Mouse (Mus musculus) limb, embryonic 13.5 days (tissue): Measurements from ENCODE around the gene Rpusd3. TPM values are rescaled to one million over a fixed set of nuclear protein-coding genes. Genes with fewer than 3 reads are reported as not detected.

Source experiments
- ATAC-seq: fragments of 200-750 bp; cut with Nextera tagmentation; 2 replicates; pipeline ENCODE4 v1.8.0; 2017; ENCODE audit warnings: low read depth, moderate number of reproducible peaks, moderate TSS enrichment; ENCODE audit not compliant: low FRiP score
- H3K27ac ChIP-seq: fragments of 300-500 bp; sonication (generic); 2 replicates; pipeline ENCODE4 v1.5.1; 2015; ENCODE audit warnings: inconsistent platforms, mild to moderate bottlenecking, moderate library complexity
- H3K27me3 ChIP-seq: fragments of 300-500 bp; sonication (generic); 2 replicates; pipeline ENCODE4 v1.6.1; 2015; ENCODE audit warnings: mild to moderate bottlenecking, inconsistent platforms
- H3K36me3 ChIP-seq: fragments of 300-500 bp; sonication (generic); 2 replicates; pipeline ENCODE4 v1.6.1; 2015; ENCODE audit warnings: inconsistent platforms, mild to moderate bottlenecking, moderate library complexity
- H3K4me1 ChIP-seq: fragments of 300-500 bp; sonication (generic); 2 replicates; pipeline ENCODE4 v1.6.1; 2015; ENCODE audit warnings: inconsistent platforms
- H3K4me2 ChIP-seq: fragments of 300-500 bp; sonication (generic); replicated peaks from 2 replicates; pipeline ENCODE4 v1.6.1; 2015; ENCODE audit warnings: inconsistent platforms, mild to moderate bottlenecking, moderate library complexity
- H3K4me3 ChIP-seq: fragments of 300-500 bp; sonication (generic); 2 replicates; pipeline ENCODE4 v1.5.1; 2015; ENCODE audit warnings: moderate library complexity, mild to moderate bottlenecking, inconsistent platforms
- H3K9ac ChIP-seq: fragments of 300-500 bp; sonication (generic); 2 replicates; pipeline ENCODE4 v1.6.1; 2015; ENCODE audit warnings: mild to moderate bottlenecking, inconsistent platforms
- H3K9me3 ChIP-seq: fragments of 300-500 bp; sonication (generic); 2 replicates; pipeline ENCODE4 v1.6.1; 2016; ENCODE audit warnings: inconsistent platforms
- WGBS: fragments of 180-500 bp; shearing (Covaris S2); methylation state at CpG from one replicate; pipeline ENCODE4 v1.1.7; 2015; 5-methylcytosine and 5-hydroxymethylcytosine counted together
- microRNA-seq: library from miRNA; unstranded; fragments of <30 nt; microRNA quantifications from one replicate; pipeline ENCODE4, GENCODE M21; 2016
- polyA plus RNA-seq: library from polyadenylated mRNA; unstranded; fragments of >200 nt; fragmentation: Nextera tagmentation; extraction: Ambion mirVana; gene quantifications from 2 replicates; pipeline ENCODE4 v1.2.1, GENCODE M21; 2015

The Rpusd3 gene
- polyA plus RNA-seq, 1 experiment from 2014 or later = 27.1 TPM

DNA sequence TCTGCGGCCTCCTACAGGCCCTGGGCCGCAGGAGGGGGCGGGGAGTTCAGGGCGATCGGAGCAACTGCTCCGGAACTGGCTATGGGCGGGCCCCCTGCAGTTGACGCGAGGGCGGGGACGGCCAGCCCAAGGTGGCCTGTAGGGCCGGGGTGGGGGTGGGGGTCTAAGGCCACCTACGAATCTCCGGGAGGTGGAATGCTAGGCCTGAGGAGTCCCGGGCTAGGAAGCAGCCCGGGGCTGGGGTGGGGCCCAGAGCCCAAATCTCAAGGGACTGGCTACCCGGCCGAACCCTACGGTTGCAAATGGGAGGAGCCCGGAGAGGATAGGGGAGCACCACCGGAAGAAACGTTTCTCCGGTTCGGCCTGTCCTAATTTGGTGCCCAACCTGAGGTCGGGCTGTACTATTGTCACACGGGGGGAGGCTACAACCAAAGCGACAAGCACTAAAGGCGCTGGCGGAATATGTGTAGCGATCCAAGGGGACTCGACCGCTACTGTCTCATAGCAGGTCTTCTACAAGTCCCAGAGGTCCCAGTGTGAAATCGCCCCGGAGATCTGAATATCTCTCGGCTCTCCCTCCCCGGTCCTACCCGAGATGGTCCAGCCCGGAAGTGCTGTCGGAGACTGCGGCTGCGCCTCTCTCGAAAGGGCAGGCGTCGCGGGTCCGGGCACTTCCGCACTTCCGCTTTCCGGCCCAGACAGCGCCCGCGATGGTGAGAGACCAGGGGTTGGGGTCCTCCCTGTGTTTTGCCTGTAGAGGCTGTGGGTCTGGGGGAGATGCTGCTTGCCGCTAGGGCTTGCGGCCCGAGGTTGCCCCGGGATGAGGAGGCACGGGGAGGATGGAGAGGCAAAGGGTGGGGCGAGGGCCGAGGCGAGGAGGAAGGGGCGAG lies 41.4 kb downstream of the Rpusd3 start, which contains the start of the genes Tada3 and Arpc4:
Gene Tada3, minus strand, starts transcription at position 388 of the 890 bp plus-strand sequence.
Gene Arpc4, plus strand, starts transcription at position 620 of the 890 bp plus-strand sequence.
- Histone ChIP-seq H3K9me3 (no peaks in the 10 kb centered on the region), H3K36me3 (peaks cover 58% of the 10 kb centered on the region), H3K27ac (peak within 1 kb of the TSS; percentile 90), H3K4me1 (peaks cover 18% of the 10 kb centered on the region), H3K9ac (peak within 1 kb of the TSS; percentile 97), H3K27me3 (no peaks in the 10 kb centered on the region), H3K4me3 (peak within 1 kb of the TSS; percentile 99), H3K4me2 (peak within 1 kb of the TSS; percentile 96)
- ATAC-seq = peak; percentile 96
- WGBS = under 1% methylated on average over 60 of the region's 61 CpGs

DNA sequence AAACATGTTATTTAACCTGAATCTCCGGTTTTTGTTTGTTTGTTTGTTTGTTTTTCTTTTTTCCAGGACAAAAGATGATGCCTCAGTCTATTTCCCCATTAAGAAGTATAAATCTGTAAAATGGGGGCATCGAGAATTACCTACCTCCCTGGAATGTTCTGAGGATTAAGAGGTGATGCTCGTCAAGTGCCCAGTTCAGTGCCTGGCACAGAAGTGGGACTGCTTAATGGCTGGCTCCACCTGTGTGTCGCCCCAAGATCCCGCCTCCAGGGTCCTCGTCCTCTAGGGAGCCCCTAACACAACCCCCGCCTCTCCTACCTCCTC lies 42.0 kb downstream of the Rpusd3 start:
- no peak for ATAC-seq
- Histone ChIP-seq H3K9me3 (no peaks in the 10 kb centered on the region), H3K4me1 (peaks cover 18% of the 10 kb centered on the region), H3K36me3 (peaks cover 58% of the 10 kb centered on the region), H3K4me3 (peak overlapping the region; percentile 99), H3K4me2 (peak overlapping the region; percentile 96), H3K27me3 (no peaks in the 10 kb centered on the region), H3K27ac (peak overlapping the region; percentile 90), H3K9ac (peak overlapping the region; percentile 97)
- WGBS = 9% methylated on average over 7 of the region's 7 CpGs

- 88% methylated on average over 4 of the region's 4 CpGs for WGBS
- Histone ChIP-seq H3K4me3 (no peak overlapping the region), H3K4me2 (no peak overlapping the region), H3K4me1 (peaks cover 6% of the 10 kb centered on the region), H3K36me3 (peaks cover 74% of the 10 kb centered on the region), H3K27me3 (no peaks in the 10 kb centered on the region), H3K27ac (no peak overlapping the region), H3K9ac (no peak overlapping the region), H3K9me3 (no peaks in the 10 kb centered on the region)
- no peak for ATAC-seq
Measured at GRCm38 (mm10) chr6:113373491-113373890, 45.6 kb downstream of the Rpusd3 start.

GRCm38 (mm10) chr6:113370194-113370929 lies 48.8 kb downstream of the Rpusd3 start:
- Histone ChIP-seq H3K27ac (no peak overlapping the region), H3K4me2 (no peak overlapping the region), H3K4me1 (no peaks in the 10 kb centered on the region), H3K9me3 (no peaks in the 10 kb centered on the region), H3K36me3 (peaks cover 88% of the 10 kb centered on the region), H3K27me3 (no peaks in the 10 kb centered on the region), H3K4me3 (no peak overlapping the region), H3K9ac (no peak overlapping the region)
- 94% methylated on average over 20 of the region's 20 CpGs for WGBS
- no peak for ATAC-seq

GRCm38 (mm10) chr6:113368577-113368976 lies 50.6 kb downstream of the Rpusd3 start:
- H3K27me3 ChIP-seq = no peaks in the 10 kb centered on the region
- no peak overlapping the region for H3K9ac ChIP-seq
- H3K4me2 ChIP-seq = no peak overlapping the region
- 88% methylated on average over 5 of the region's 5 CpGs for WGBS
- no peaks in the 10 kb centered on the region for H3K4me1 ChIP-seq
- no peaks in the 10 kb centered on the region for H3K9me3 ChIP-seq
- H3K27ac ChIP-seq = no peak overlapping the region
- H3K4me3 ChIP-seq = no peak overlapping the region
- no peak for ATAC-seq
- peaks cover 71% of the 10 kb centered on the region for H3K36me3 ChIP-seq

- Histone ChIP-seq H3K27me3 (no peaks in the 10 kb centered on the region), H3K9me3 (no peaks in the 10 kb centered on the region), H3K36me3 (peaks cover 66% of the 10 kb centered on the region), H3K27ac (no peak overlapping the region), H3K4me1 (no peaks in the 10 kb centered on the region), H3K4me2 (no peak overlapping the region), H3K9ac (no peak overlapping the region), H3K4me3 (no peak overlapping the region)
- 85% methylated on average over 7 of the region's 7 CpGs for WGBS
- no peak for ATAC-seq
Measured at GRCm38 (mm10) chr6:113368124-113368523, 51.0 kb downstream of the Rpusd3 start.

DNA sequence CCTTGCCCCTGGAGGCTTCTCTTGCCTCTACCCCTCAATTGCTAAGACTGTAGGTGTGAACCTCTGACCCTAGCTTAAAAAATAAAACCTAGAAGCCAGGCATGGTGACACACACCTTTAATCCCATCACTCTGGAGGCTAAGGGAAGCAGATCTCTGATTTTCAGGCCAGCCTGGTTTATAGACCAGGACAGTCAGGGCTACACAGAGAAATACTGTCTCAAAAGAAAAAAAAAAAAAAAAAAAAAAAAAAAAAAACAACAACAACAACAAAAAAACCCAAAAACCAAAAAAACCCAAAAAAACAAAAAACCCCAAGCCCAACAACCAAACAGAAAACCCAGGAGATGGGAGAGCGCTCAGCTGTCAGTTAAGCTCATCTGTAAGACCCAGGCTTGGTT lies 51.6 kb downstream of the Rpusd3 start:
- 96% methylated on average over 1 of the region's 1 CpGs for WGBS

DNA sequence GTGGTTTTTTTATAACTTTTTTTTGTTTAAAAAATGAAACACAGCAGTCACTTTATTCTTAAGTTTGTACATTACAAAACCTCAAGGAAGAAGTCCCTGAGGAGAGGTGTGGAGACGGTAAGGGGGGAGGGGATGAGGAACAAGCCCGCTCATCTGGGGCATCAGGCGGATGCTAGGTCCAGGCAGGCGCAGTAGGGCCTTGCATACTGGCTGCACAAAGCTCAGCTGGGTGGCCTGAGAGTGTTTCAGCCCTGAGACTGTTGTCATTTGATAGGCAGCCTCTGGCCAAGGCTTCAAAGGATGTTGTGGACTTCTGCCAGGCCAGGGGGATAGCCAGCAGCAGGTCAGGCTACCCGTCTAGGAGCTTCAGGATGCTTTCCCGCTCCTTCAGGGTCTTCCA lies 52.5 kb downstream of the Rpusd3 start:
- H3K9ac ChIP-seq = no peak overlapping the region
- H3K27me3 ChIP-seq = no peaks in the 10 kb centered on the region
- H3K4me1 ChIP-seq = no peaks in the 10 kb centered on the region
- peaks cover 52% of the 10 kb centered on the region for H3K36me3 ChIP-seq
- no peak for ATAC-seq
- 90% methylated on average over 6 of the region's 6 CpGs for WGBS
- no peak overlapping the region for H3K4me3 ChIP-seq
- no peak overlapping the region for H3K27ac ChIP-seq
- H3K9me3 ChIP-seq = no peaks in the 10 kb centered on the region
- no peak overlapping the region for H3K4me2 ChIP-seq

More for the DNA sequence above, 51.6 kb downstream of the Rpusd3 start:
- ATAC-seq = no peak
- Histone ChIP-seq H3K4me3 (no peak overlapping the region), H3K4me1 (no peaks in the 10 kb centered on the region), H3K27me3 (no peaks in the 10 kb centered on the region), H3K27ac (no peak overlapping the region), H3K9me3 (no peaks in the 10 kb centered on the region), H3K36me3 (peaks cover 61% of the 10 kb centered on the region), H3K9ac (no peak overlapping the region), H3K4me2 (no peak overlapping the region)

Small RNAs within 50 kb of the gene (microRNA-seq; reads per million reads assigned to microRNA genes)
- gene Gm24387 = not detected

Other genes with a start within 250 kb of the Rpusd3 start
- gene Lhfpl4, start 224.0 kb downstream of the Rpusd3 start, polyA plus RNA-seq = 0.80 and 1.1 TPM in 2 replicates
- gene Mtmr14, start 181.5 kb downstream of the Rpusd3 start, polyA plus RNA-seq = 34.8 and 37.8 TPM in 2 replicates
- 0.32 and 0.38 TPM in 2 replicates for gene Cpne9, start 137.0 kb downstream of the Rpusd3 start, polyA plus RNA-seq
- gene Brpf1, start 112.2 kb downstream of the Rpusd3 start, polyA plus RNA-seq = 19.2 and 19.3 TPM in 2 replicates
- gene Ogg1, start 92.4 kb downstream of the Rpusd3 start, polyA plus RNA-seq = 14.7 and 15.7 TPM in 2 replicates
- 97.9 and 100 TPM in 2 replicates for gene Camk1, start 75.4 kb downstream of the Rpusd3 start, polyA plus RNA-seq
- gene Tada3, start 41.5 kb downstream of the Rpusd3 start, polyA plus RNA-seq = 44.8 and 46.8 TPM in 2 replicates
- gene Arpc4, start 41.2 kb downstream of the Rpusd3 start, polyA plus RNA-seq = 384 and 391 TPM in 2 replicates
- 5.1 and 7.3 TPM in 2 replicates for gene Ttll3, start 30.1 kb downstream of the Rpusd3 start, polyA plus RNA-seq
- gene Cidec, start 16.4 kb upstream of the Rpusd3 start, polyA plus RNA-seq = not detected in 2 replicates
- 88.2 and 89.7 TPM in 2 replicates for gene Jagn1, start 23.2 kb upstream of the Rpusd3 start, polyA plus RNA-seq
- gene Il17re, start 39.1 kb upstream of the Rpusd3 start, polyA plus RNA-seq = 6.5 and 6.6 TPM in 2 replicates
- gene Il17rc, start 52.1 kb upstream of the Rpusd3 start, polyA plus RNA-seq = 9.9 and 10.5 TPM in 2 replicates
- gene Creld1, start 64.0 kb upstream of the Rpusd3 start, polyA plus RNA-seq = 14.9 and 17.1 TPM in 2 replicates
- 0.94 and 1.2 TPM in 2 replicates for gene Prrt3, start 82.6 kb upstream of the Rpusd3 start, polyA plus RNA-seq
- gene Emc3, start 112.3 kb upstream of the Rpusd3 start, polyA plus RNA-seq = 94.0 and 98.4 TPM in 2 replicates
- 11.6 and 11.7 TPM in 2 replicates for gene Fancd2, start 112.3 kb upstream of the Rpusd3 start, polyA plus RNA-seq
- not detected in 2 replicates for gene Fancd2os, start 181.4 kb upstream of the Rpusd3 start, polyA plus RNA-seq
- gene Brk1, start 185.4 kb upstream of the Rpusd3 start, polyA plus RNA-seq = 232 and 239 TPM in 2 replicates
- gene Vhl, start 204.6 kb upstream of the Rpusd3 start, polyA plus RNA-seq = 56.5 and 56.6 TPM in 2 replicates
- 3.4 and 3.6 TPM in 2 replicates for gene Irak2, start 219.1 kb upstream of the Rpusd3 start, polyA plus RNA-seq